Mouse (Mus musculus) frontal cortex, postnatal 25 days (tissue): ENCODE measurements around the gene Abcb4.
"Not testable (repeated sequence)": the region's sequence is repeated elsewhere in the genome, so short reads cannot be mapped to it uniquely, and the experiment has no call there.

Source experiments
- DNase-seq, 2 experiments: peaks; one replicate each; pipeline ENCODE4 v3.0.0; 2022; ENCODE audit warnings: low spot score in 2 of 2

The Abcb4 gene

GRCm38 (mm10) chr5:8893300-8894103, at the start of gene Abcb4:
Gene Abcb4 (plus strand): TSS chr5:8893717.
- peak; percentile 33 to 59 for DNase-seq

- not testable (repeated sequence) for DNase-seq
Measured at GRCm38 (mm10) chr5:8848607-8849575, 44.6 kb upstream of the Abcb4 start.

- DNase-seq, result no peak
Measured at GRCm38 (mm10) chr5:8850851-8851250, 42.7 kb upstream of the Abcb4 start.

GRCm38 (mm10) chr5:8857201-8857600, 36.3 kb upstream of the Abcb4 start:
- DNase-seq, result no peak

- no peak for DNase-seq
Measured at GRCm38 (mm10) chr5:8861811-8862210, 31.7 kb upstream of the Abcb4 start.

GRCm38 (mm10) chr5:8863580-8864337, 29.8 kb upstream of the Abcb4 start:
- no peak for DNase-seq

GRCm38 (mm10) chr5:8865630-8866029, 27.9 kb upstream of the Abcb4 start:
- not testable (repeated sequence) for DNase-seq

GRCm38 (mm10) chr5:8866366-8866765, 27.2 kb upstream of the Abcb4 start:
- no peak for DNase-seq

- no peak for DNase-seq
Measured at GRCm38 (mm10) chr5:8868019-8868418, 25.5 kb upstream of the Abcb4 start.

- DNase-seq, result no peak
Measured at GRCm38 (mm10) chr5:8872979-8873915, 20.3 kb upstream of the Abcb4 start.

- no peak for DNase-seq
Measured at GRCm38 (mm10) chr5:8877086-8877485, 16.4 kb upstream of the Abcb4 start.

- no peak for DNase-seq
Measured at GRCm38 (mm10) chr5:8877800-8878199, 15.7 kb upstream of the Abcb4 start.

GRCm38 (mm10) chr5:8885837-8886236, 7.7 kb upstream of the Abcb4 start:
- DNase-seq, result no peak

GRCm38 (mm10) chr5:8894104-8894425, 548 bp downstream of the Abcb4 start:
- DNase-seq, result no peak

GRCm38 (mm10) chr5:8894641-8895490, 1.3 kb downstream of the Abcb4 start:
- no peak for DNase-seq

- no peak for DNase-seq
Measured at GRCm38 (mm10) chr5:8896198-8896597, 2.7 kb downstream of the Abcb4 start.

- DNase-seq, result no peak
Measured at GRCm38 (mm10) chr5:8898246-8898645, 4.7 kb downstream of the Abcb4 start.

GRCm38 (mm10) chr5:8901001-8901400, 7.5 kb downstream of the Abcb4 start:
- DNase-seq, result no peak

GRCm38 (mm10) chr5:8902141-8902817, 8.8 kb downstream of the Abcb4 start:
- DNase-seq, result no peak
